Mouse (Mus musculus): ENCODE measurements around the gene Slc39a5. TPM values are rescaled to one million over a fixed set of nuclear protein-coding genes. Genes with fewer than 3 reads are reported as not detected.
A peak's percentile ranks its signal among the peaks of the same experiment; 100 is the strongest.

The Slc39a5 gene
- total RNA-seq, 2 experiments from 2014 or later: not detected

GRCm38 (mm10) chr10:128378462-128378861 is 22.6 kb downstream of the Slc39a5 start:
- intact Hi-C loops (cut with DNase I): no loop called here
- DNase-seq (ENCODE audit: low spot score in 2 of 2): no peak

GRCm38 (mm10) chr10:128377940-128378448 is 23.0 kb downstream of the Slc39a5 start:
- intact Hi-C loops (cut with DNase I): loop anchor here (2.0 kb wide), 2 partner anchors 31 to 77 kb away; no protein-coding TSS in a partner anchor
- DNase-seq (ENCODE audit: low spot score in 2 of 2): no peak

GRCm38 (mm10) chr10:128377222-128377939 is 23.6 kb downstream of the Slc39a5 start:
- intact Hi-C loops (cut with DNase I): loop anchor here (2.0 kb wide), 2 partner anchors 31 to 77 kb away; no protein-coding TSS in a partner anchor

GRCm38 (mm10) chr10:128376455-128377211 is 24.4 kb downstream of the Slc39a5 start, which contains the start of gene Ankrd52:
TSS of gene Ankrd52 (plus strand) at chr10:128377115.
- intact Hi-C loops (cut with DNase I): loop anchor here (2.0 kb wide), 2 partner anchors 32 to 78 kb away; no protein-coding TSS in a partner anchor
- peak; percentile 79 to 92 for DNase-seq (ENCODE audit: low spot score in 2 of 2)

More at GRCm38 (mm10) chr10:128377222-128377939, 23.6 kb downstream of the Slc39a5 start:
- DNase-seq (ENCODE audit: low spot score in 2 of 2): no peak

GRCm38 (mm10) chr10:128376099-128376454 is 25.0 kb downstream of the Slc39a5 start:
- no peak for DNase-seq (ENCODE audit: low spot score in 2 of 2)
- intact Hi-C loops (cut with DNase I): loop anchor here (2.0 kb wide), 2 partner anchors 33 to 79 kb away; no protein-coding TSS in a partner anchor

GRCm38 (mm10) chr10:128374393-128374792 is 26.6 kb downstream of the Slc39a5 start:
- intact Hi-C loops (cut with DNase I): no loop called here
- no peak for DNase-seq (ENCODE audit: low spot score in 2 of 2)

- intact Hi-C loops (cut with DNase I): no loop called here
- DNase-seq (ENCODE audit: low spot score in 2 of 2): no peak
Measured at GRCm38 (mm10) chr10:128372989-128373748, 27.9 kb downstream of the Slc39a5 start.

GRCm38 (mm10) chr10:128372142-128372541 is 28.9 kb downstream of the Slc39a5 start:
- intact Hi-C loops (cut with DNase I): no loop called here
- DNase-seq (ENCODE audit: low spot score in 2 of 2): no peak

- DNase-seq (ENCODE audit: low spot score in 2 of 2): no peak
- intact Hi-C loops (cut with DNase I): no loop called here
Measured at GRCm38 (mm10) chr10:128370601-128371000, 30.4 kb downstream of the Slc39a5 start.

- intact Hi-C loops (cut with DNase I): no loop called here
- no peak for DNase-seq (ENCODE audit: low spot score in 2 of 2)
Measured at GRCm38 (mm10) chr10:128370021-128370420, 31.0 kb downstream of the Slc39a5 start.

GRCm38 (mm10) chr10:128369599-128369998 is 31.4 kb downstream of the Slc39a5 start:
- intact Hi-C loops (cut with DNase I): no loop called here
- no peak for DNase-seq (ENCODE audit: low spot score in 2 of 2)

GRCm38 (mm10) chr10:128369218-128369543 is 31.8 kb downstream of the Slc39a5 start:
- intact Hi-C loops (cut with DNase I): no loop called here
- DNase-seq (ENCODE audit: low spot score in 2 of 2): no peak

- intact Hi-C loops (cut with DNase I): no loop called here
- DNase-seq (ENCODE audit: low spot score in 2 of 2): peak; percentile 94 to 96
Measured at GRCm38 (mm10) chr10:128368402-128369217, 32.4 kb downstream of the Slc39a5 start, which contains the start of gene Coq10a. TSS of gene Coq10a (minus strand) at chr10:128368997.

GRCm38 (mm10) chr10:128367899-128368401 is 33.1 kb downstream of the Slc39a5 start:
- intact Hi-C loops (cut with DNase I): no loop called here

GRCm38 (mm10) chr10:128362568-128362967 is 38.5 kb downstream of the Slc39a5 start:
- intact Hi-C loops (cut with DNase I): no loop called here
- peak in 1 of 2 experiments; percentile 23 for DNase-seq (ENCODE audit: low spot score in 2 of 2)

More at GRCm38 (mm10) chr10:128367899-128368401, 33.1 kb downstream of the Slc39a5 start:
- no peak for DNase-seq (ENCODE audit: low spot score in 2 of 2)

- intact Hi-C loops (cut with DNase I): no loop called here
Measured at GRCm38 (mm10) chr10:128361836-128362235, 39.2 kb downstream of the Slc39a5 start.

GRCm38 (mm10) chr10:128359226-128359625 is 41.8 kb downstream of the Slc39a5 start:
- intact Hi-C loops (cut with DNase I): no loop called here
- no peak for DNase-seq (ENCODE audit: low spot score in 2 of 2)

More at GRCm38 (mm10) chr10:128361836-128362235, 39.2 kb downstream of the Slc39a5 start:
- no peak for DNase-seq (ENCODE audit: low spot score in 2 of 2)

GRCm38 (mm10) chr10:128358796-128359195 is 42.2 kb downstream of the Slc39a5 start:
- DNase-seq (ENCODE audit: low spot score in 2 of 2): peak in 1 of 2 experiments; percentile 30
- intact Hi-C loops (cut with DNase I): no loop called here

Measured in left cerebral cortex, postnatal 36 days (tissue).